Mouse (Mus musculus) stomach, postnatal 0 days (tissue): ENCODE data around the gene Ptn.

Source experiments
- CTCF ChIP-seq: IDR thresholded peaks from 2 replicates; pipeline ENCODE4 v1.5.1; 2016; ENCODE audit warnings: antibody characterized with exemption, low read depth, mild to moderate bottlenecking, moderate library complexity
- EP300 ChIP-seq: optimal IDR thresholded peaks from 2 replicates; pipeline ENCODE3; 2016; ENCODE audit warnings: antibody characterized with exemption

GRCm38 (mm10) chr6:36806906-36807305, 3.1 kb downstream of the Ptn start:
- TF ChIP-seq CTCF (no peak), EP300 (no peak)
